Mouse (Mus musculus) ES-Bruce4 (cell line): ENCODE results near the gene Mkrn2.

Source experiments
- CTCF ChIP-seq: IDR thresholded peaks from one replicate; pipeline ENCODE4 v1.8.1; 2011; ENCODE audit warnings: low read depth, low read length
- EP300 ChIP-seq: IDR thresholded peaks from 2 replicates; pipeline ENCODE4 v1.6.1; 2011; ENCODE audit warnings: low read depth, low read length; ENCODE audit not compliant: insufficient read depth
- POLR2A ChIP-seq: IDR thresholded peaks from one replicate; pipeline ENCODE4 v1.8.1; 2011; ENCODE audit warnings: low read length; ENCODE audit not compliant: insufficient read depth

- no peak for TF ChIP-seq POLR2A
- no peak for TF ChIP-seq CTCF
- TF ChIP-seq EP300: no peak
Observed at GRCm38 (mm10) chr6:115565479-115566045, 36.1 kb upstream of the Mkrn2 start.
